Mouse (Mus musculus): ENCODE measurements around the gene Hnrnpm. TPM values are rescaled to one million over a fixed set of nuclear protein-coding genes. Genes with fewer than 3 reads are reported as not detected.

Gene Hnrnpm
- polyA plus RNA-seq, 1 experiment from 2014 or later, result 567 TPM

DNA sequence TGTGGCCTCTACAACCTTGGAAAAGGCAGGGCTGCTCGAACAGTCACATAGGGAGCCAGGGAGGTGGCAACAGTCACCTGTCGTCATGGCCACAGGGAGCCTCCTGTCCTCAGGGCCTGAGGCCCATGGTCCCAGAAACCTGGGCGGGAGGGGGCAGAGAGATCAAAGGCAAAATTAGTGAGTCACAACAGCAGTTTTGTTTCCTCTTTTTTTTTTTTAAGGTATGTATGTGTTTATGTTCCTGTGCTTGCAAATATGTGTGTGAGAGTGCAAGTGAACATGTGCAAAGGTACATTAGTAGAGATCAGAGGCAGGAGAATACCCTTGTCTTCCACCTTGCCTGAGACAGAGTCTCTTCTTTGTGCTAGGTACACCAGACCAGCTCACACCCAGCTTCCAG, 23.2 kb upstream of the Hnrnpm start:
- Histone ChIP-seq H3K27me3 (replicated peaks; ENCODE audit: low read depth, poor library complexity, severe bottlenecking) (no peaks in the 10 kb centered on the region), H3K9me3 (peaks cover 3% of the 10 kb centered on the region; the same call in 1 of the 2 replicates), H3K36me3 (replicated peaks) (peaks cover 30% of the 10 kb centered on the region), H3K27ac (replicated peaks) (no peak overlapping the region), H3K4me3 (no peak overlapping the region), H3K4me1 (no peaks in the 10 kb centered on the region)
- DNase-seq (ENCODE audit: low spot score), result no peak
- WGBS, result 70% methylated on average over 3 of the region's 3 CpGs

DNA sequence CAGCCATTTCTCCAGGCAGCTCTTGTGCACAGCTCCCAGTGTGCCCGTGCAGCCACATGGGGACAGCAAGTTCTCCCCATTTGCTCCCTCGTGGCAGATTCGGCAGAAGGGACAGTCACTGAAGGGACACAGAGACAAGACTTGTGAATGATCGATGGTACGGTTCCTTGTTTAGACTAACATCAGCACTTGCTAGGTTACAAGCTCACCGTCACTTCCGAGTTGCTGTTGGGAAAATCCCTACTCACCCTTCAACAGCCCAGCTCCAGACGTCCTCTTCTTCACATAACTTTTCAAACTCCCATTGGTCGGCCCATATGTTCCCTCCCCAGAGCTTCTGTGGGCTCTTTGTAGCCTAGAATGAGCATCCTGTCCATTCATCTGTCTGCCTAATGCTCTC, 16.4 kb upstream of the Hnrnpm start:
- WGBS, result 86% methylated on average over 9 of the region's 9 CpGs
- Histone ChIP-seq H3K27me3 (replicated peaks; ENCODE audit: low read depth, poor library complexity, severe bottlenecking) (no peaks in the 10 kb centered on the region), H3K9me3 (no peaks in the 10 kb centered on the region), H3K4me3 (no peak overlapping the region), H3K27ac (replicated peaks) (no peak overlapping the region), H3K36me3 (replicated peaks) (peaks cover 14% of the 10 kb centered on the region), H3K4me1 (no peaks in the 10 kb centered on the region)
- no peak for DNase-seq (ENCODE audit: low spot score)

DNA sequence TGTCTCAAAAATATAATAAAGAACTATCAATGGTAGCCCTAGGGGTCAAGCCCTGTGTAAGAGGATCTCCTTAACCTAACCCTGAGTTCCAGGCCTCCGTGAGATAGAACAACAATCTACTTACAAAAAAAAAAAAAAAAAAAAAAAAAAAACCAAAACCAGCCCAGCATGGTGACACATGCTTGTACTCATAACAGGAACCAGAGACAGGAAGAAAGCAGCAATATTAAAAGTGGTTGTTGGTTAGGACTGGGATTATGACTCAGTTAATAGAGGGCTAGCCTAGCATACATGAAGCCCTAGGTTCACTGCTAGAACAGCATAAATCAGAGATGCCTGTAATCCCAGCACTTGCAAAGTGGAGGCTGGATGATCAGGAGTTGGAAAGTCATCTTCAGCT, 15.5 kb upstream of the Hnrnpm start:
- no peak for DNase-seq (ENCODE audit: low spot score)
- peaks cover 16% of the 10 kb centered on the region for H3K36me3 ChIP-seq (replicated peaks)
- no peaks in the 10 kb centered on the region for H3K4me1 ChIP-seq
- no peak overlapping the region for H3K4me3 ChIP-seq
- no peaks in the 10 kb centered on the region for H3K9me3 ChIP-seq
- WGBS, result 65% methylated on average over 1 of the region's 1 CpGs
- no peaks in the 10 kb centered on the region for H3K27me3 ChIP-seq (replicated peaks; ENCODE audit: low read depth, poor library complexity, severe bottlenecking)
- no peak overlapping the region for H3K27ac ChIP-seq (replicated peaks)

DNA sequence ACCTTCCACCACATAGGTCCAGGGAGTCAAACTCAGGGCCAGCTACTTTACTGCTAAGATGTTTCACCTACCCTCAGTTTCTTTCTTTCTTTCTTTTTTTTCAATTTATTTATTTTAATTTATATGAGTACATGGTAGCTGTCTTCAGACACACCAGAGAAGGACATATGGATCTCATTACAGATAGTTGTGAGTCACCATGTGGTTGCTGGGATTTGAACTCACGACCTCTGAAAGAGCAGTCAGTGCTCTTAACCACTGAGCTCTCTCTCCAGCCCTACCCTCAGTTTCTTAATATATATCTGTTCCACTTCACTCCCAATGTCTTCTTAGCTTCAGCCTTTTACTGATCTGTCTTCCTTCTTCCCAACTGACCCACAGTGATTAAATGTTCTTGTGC, 8.8 kb upstream of the Hnrnpm start:
- Histone ChIP-seq H3K4me3 (no peak overlapping the region), H3K27me3 (replicated peaks; ENCODE audit: low read depth, poor library complexity, severe bottlenecking) (no peaks in the 10 kb centered on the region), H3K36me3 (replicated peaks) (peaks cover 44% of the 10 kb centered on the region), H3K27ac (replicated peaks) (no peak overlapping the region), H3K9me3 (no peaks in the 10 kb centered on the region), H3K4me1 (no peaks in the 10 kb centered on the region)
- DNase-seq (ENCODE audit: low spot score), result no peak
- WGBS, result 72% methylated on average over 1 of the region's 1 CpGs

DNA sequence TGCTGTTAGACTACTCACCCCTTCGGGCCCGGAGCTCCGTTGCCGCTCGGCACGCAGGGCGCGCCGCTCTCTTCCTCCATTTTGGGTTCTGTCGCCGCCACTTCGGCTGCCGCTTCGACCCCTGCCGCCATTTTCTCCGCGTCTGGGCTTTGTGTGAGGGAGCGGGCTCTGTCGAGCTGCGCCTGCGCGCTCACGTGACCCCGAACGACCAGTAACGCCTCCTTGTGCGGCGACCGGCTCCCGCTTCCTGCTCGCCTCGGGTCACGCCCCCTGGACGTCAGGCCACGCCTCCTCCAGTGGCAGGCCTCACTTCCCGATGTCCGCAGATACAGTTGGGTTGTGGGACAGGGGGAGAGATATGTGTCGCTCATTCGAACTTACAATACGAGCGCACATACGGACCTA, 1.4 kb downstream of the Hnrnpm start:
- peak; percentile 98 for DNase-seq (ENCODE audit: low spot score)
- under 1% methylated on average over 42 of the region's 42 CpGs for WGBS
- Histone ChIP-seq H3K27ac (replicated peaks) (peak overlapping the region; percentile 99), H3K4me3 (peak overlapping the region; percentile 91), H3K27me3 (replicated peaks; ENCODE audit: low read depth, poor library complexity, severe bottlenecking) (no peaks in the 10 kb centered on the region), H3K4me1 (peaks cover 38% of the 10 kb centered on the region), H3K9me3 (no peaks in the 10 kb centered on the region), H3K36me3 (replicated peaks) (peaks cover 25% of the 10 kb centered on the region)

DNA sequence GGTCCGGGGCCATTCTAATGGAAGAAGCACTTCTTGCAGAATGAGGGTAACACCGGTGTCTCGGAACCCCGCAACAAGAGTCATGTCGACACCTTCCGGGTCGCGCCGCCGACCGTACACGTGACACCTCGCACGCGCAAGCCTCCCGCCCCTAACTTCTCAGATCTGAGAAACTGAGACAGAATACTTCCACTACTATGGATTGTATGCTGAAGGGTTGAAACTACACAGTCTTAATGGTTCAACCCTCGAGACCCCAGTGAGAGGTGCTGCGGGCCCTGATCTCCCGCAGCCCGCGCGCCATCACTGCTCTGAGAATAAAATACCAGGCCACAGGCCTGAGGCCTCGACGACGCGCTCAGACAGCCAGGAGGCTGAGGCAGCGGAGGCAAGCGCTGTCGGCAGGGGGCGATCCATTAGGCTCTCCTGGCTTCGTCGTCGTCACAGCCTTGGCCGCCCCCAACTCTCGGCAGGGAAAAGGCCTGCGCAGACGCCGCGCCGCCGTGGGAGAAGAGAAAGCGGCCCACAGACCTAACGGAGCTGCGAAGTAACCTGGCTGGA, 1.9 kb downstream of the Hnrnpm start:
- Histone ChIP-seq H3K36me3 (replicated peaks) (peaks cover 25% of the 10 kb centered on the region), H3K27ac (replicated peaks) (peak overlapping the region; percentile 99), H3K4me1 (peaks cover 38% of the 10 kb centered on the region), H3K27me3 (replicated peaks; ENCODE audit: low read depth, poor library complexity, severe bottlenecking) (no peaks in the 10 kb centered on the region), H3K9me3 (no peaks in the 10 kb centered on the region), H3K4me3 (peak overlapping the region; percentile 91)
- peak; percentile 79 for DNase-seq (ENCODE audit: low spot score)
- under 1% methylated on average over 44 of the region's 44 CpGs for WGBS

DNA sequence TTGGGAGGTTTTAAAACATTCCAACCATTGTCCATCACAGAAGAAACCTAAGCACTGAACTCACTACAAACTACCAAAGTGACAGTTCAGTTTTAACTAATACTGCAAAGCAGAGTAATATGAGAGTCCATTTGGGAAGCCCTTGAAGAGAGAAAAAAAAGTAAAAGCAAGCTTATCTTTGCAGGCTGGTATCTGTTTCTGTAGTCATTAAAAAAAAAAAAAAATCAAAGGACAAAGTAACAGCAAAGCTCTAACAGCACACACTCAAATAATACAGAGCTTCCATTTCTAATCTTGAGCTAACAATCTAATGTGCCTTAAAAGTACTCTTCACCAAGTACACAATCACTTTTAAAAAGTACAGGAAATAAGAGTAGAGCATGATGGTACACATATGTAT, 4.9 kb downstream of the Hnrnpm start:
- Histone ChIP-seq H3K27ac (replicated peaks) (no peak overlapping the region), H3K4me1 (peaks cover 38% of the 10 kb centered on the region), H3K4me3 (peak overlapping the region; percentile 91; the same call in 1 of the 2 replicates), H3K27me3 (replicated peaks; ENCODE audit: low read depth, poor library complexity, severe bottlenecking) (no peaks in the 10 kb centered on the region), H3K9me3 (no peaks in the 10 kb centered on the region), H3K36me3 (replicated peaks) (peaks cover 36% of the 10 kb centered on the region)
- no peak for DNase-seq (ENCODE audit: low spot score)

DNA sequence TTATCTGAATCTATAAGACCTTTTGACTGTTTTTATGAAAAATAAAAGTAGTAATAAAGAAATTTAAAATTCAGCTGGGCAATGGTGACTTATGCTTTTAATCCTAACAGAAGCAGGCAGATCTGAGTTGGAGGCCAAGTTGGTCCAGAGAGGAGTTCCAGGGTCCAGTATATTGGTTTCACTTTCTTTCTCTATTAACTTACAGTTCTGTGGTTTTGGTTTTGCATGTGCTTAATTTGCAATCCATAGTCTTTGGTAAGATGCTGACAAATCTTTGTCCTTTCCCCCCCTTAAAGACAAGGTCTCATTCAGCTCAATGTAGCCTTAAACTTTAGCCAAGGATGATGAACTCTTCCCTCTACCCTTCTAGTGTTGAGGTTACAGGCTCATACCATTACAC, 7.9 kb downstream of the Hnrnpm start:
- DNase-seq (ENCODE audit: low spot score), result no peak
- no peaks in the 10 kb centered on the region for H3K27me3 ChIP-seq (replicated peaks; ENCODE audit: low read depth, poor library complexity, severe bottlenecking)
- H3K4me1 ChIP-seq, result peaks cover 27% of the 10 kb centered on the region
- H3K9me3 ChIP-seq, result no peaks in the 10 kb centered on the region
- peaks cover 56% of the 10 kb centered on the region for H3K36me3 ChIP-seq (replicated peaks)
- no peak overlapping the region for H3K4me3 ChIP-seq
- no peak overlapping the region for H3K27ac ChIP-seq (replicated peaks)

DNA sequence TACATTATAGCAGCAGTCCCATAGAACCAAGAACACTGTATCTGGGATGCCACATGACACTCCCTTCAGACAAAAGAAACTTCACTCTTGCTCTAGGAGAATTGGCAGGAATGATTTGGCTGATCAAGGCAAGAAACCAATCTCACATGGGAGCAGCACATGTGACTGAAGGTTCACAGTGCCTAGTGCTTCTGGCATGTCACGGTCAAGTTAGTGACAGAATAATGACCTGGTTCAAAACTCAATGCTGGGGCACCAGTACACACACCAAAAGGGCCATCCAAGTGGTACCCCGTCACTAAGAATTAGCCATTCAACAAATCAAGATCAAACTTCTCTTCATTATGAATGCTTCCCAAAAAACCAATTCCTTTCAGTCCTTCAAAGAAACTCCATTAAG, 10.6 kb downstream of the Hnrnpm start:
- Histone ChIP-seq H3K27me3 (replicated peaks; ENCODE audit: low read depth, poor library complexity, severe bottlenecking) (no peaks in the 10 kb centered on the region), H3K9me3 (no peaks in the 10 kb centered on the region), H3K4me3 (no peak overlapping the region), H3K27ac (replicated peaks) (no peak overlapping the region), H3K36me3 (replicated peaks) (peaks cover 51% of the 10 kb centered on the region), H3K4me1 (peaks cover 4% of the 10 kb centered on the region; the same call in 1 of the 2 replicates)
- DNase-seq (ENCODE audit: low spot score), result no peak
- 91% methylated on average over 2 of the region's 2 CpGs for WGBS

DNA sequence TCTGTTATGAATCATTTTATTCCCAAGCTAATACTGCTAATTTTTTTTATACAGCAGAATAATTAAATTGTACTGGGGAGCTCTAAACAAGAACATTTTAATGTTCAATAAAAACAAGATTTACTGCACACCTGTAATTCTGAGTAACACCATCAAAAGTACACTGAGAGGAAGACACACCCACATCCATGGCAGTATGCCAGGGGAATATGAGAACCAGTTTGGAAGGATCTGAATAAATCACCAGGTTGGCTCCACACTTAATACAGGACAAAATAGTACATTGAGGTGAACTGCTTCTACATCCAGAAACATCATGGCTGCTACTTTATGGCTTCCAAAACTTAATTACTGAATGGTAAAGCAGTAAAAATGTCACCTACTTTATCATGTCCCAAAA, 11.2 kb downstream of the Hnrnpm start:
- peaks cover 48% of the 10 kb centered on the region for H3K36me3 ChIP-seq (replicated peaks)

DNA sequence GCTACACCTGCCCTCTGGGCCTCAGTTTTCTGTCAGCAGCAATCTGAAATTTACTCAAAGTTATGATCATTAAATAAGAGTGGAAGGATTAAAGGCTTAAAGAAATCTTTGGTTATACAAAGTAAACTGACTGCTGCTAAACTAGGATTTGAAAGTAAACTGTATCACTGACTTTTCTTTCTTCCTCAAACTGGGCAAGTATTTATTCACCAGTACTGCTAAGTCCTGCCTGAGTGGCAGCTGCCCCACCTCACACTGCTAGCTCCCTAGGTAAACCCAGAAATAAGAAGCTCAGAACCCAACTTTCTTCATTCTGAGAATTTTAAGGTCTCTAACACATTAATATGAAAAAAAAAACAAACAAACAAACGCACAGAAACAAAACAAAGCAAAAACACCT, 12.8 kb downstream of the Hnrnpm start:
- no peaks in the 10 kb centered on the region for H3K4me1 ChIP-seq
- WGBS, result 84% methylated on average over 1 of the region's 1 CpGs
- no peak for DNase-seq (ENCODE audit: low spot score)
- H3K27ac ChIP-seq (replicated peaks), result no peak overlapping the region
- H3K27me3 ChIP-seq (replicated peaks; ENCODE audit: low read depth, poor library complexity, severe bottlenecking), result no peaks in the 10 kb centered on the region
- H3K36me3 ChIP-seq (replicated peaks), result peaks cover 58% of the 10 kb centered on the region
- no peak overlapping the region for H3K4me3 ChIP-seq
- no peaks in the 10 kb centered on the region for H3K9me3 ChIP-seq

More for the DNA sequence above, 11.2 kb downstream of the Hnrnpm start:
- no peak overlapping the region for H3K27ac ChIP-seq (replicated peaks)
- no peaks in the 10 kb centered on the region for H3K27me3 ChIP-seq (replicated peaks; ENCODE audit: low read depth, poor library complexity, severe bottlenecking)
- no peaks in the 10 kb centered on the region for H3K4me1 ChIP-seq
- DNase-seq (ENCODE audit: low spot score), result no peak
- H3K4me3 ChIP-seq, result no peak overlapping the region
- H3K9me3 ChIP-seq, result no peaks in the 10 kb centered on the region

DNA sequence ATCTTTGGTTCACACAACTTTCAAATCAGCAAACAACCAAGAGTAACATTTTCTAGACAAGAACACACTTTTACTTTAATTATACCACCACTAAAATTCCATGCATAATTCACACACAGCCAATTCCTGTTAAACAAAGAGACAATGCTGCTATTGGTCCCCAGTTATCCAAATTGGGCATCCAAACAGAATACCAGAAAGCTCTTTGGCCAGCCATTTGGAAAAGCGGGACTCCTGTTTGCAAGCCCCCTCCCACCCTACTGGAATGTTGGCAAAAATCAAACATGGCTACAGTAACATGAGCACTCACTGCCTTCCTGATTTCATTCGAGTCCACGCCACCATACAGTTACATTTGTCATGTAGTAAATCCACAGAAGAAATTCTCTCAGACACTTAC, 17.0 kb downstream of the Hnrnpm start:
- Histone ChIP-seq H3K9me3 (no peaks in the 10 kb centered on the region), H3K36me3 (replicated peaks) (peaks cover 67% of the 10 kb centered on the region), H3K27ac (replicated peaks) (no peak overlapping the region), H3K4me1 (no peaks in the 10 kb centered on the region), H3K4me3 (no peak overlapping the region), H3K27me3 (replicated peaks; ENCODE audit: low read depth, poor library complexity, severe bottlenecking) (no peaks in the 10 kb centered on the region)
- WGBS, result 89% methylated on average over 3 of the region's 3 CpGs
- no peak for DNase-seq (ENCODE audit: low spot score)

DNA sequence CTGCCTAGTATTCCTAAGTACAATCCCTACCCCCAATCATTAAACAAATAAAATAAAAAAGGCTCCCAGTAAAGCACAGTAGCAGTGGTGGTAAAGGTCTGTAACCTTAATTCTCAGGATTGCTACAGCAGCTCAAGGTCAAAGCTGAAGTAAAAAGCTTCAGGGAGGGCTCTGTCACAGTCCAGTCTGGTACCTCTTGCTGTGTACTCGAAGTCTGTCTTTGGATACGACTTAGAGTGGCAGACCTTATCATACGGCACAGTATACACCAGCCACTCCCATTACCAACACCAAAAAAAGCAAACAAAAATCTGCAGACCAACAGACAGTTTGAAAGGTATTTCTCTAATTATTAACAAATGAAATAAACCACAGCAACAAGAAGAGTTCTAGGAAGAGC, 19.8 kb downstream of the Hnrnpm start:
- Histone ChIP-seq H3K27me3 (replicated peaks; ENCODE audit: low read depth, poor library complexity, severe bottlenecking) (no peaks in the 10 kb centered on the region), H3K4me3 (no peak overlapping the region), H3K9me3 (no peaks in the 10 kb centered on the region), H3K4me1 (no peaks in the 10 kb centered on the region), H3K27ac (replicated peaks) (no peak overlapping the region), H3K36me3 (replicated peaks) (peaks cover 80% of the 10 kb centered on the region)
- 87% methylated on average over 3 of the region's 3 CpGs for WGBS
- DNase-seq (ENCODE audit: low spot score), result no peak

Data from embryonic facial prominence, embryonic 10.5 days (tissue).